Mouse (Mus musculus) urinary bladder, adult 18-20 months (tissue): ENCODE results near the gene Tnn.

Experiments
- DNase-seq, 2 experiments: peaks; one replicate each; pipeline ENCODE4 v3.0.0; 2022; ENCODE audit warnings: low spot score in 2 of 2, mixed read lengths in 2 of 2

The Tnn gene

DNA sequence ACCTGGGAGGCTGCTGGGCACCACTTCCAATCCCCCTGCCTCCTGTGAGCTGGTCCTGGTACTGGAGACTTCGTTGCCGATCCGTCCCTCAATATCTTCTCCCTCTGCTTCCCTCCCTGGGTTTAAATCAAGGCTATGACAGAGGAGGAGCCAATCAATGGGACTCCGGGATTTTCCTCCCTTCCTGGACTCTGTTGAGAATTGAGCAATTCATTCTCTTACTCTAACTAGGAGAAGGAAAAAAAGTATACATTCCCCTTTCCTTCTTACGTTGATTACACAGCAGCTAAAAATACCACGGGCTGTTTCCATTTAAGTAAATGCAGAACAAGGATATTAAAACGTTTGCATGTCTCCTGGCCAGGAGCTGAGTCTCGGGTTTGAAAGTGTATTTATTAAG lies at the start of gene Tnn:
Gene Tnn, minus strand, starts transcription at position 101 of the 400 bp plus-strand sequence.
- no peak for DNase-seq

DNA sequence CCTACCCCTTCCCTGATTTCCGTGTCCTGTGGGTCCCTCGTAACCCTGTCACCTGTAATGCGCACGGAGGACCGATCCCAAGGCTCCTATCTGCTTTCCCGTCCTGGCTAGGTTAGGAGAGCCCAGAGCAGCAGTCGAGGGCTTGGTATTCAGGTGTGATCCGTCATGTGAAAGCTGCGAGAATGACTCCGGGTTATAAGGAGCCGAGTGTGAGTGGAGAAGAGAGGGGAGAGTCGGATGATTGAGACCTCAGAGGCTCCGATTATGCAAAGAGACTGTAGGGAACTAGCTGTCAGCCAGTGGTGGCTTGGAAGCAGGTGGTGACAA lies 41.9 kb upstream of the Tnn start:
- DNase-seq: no peak

DNA sequence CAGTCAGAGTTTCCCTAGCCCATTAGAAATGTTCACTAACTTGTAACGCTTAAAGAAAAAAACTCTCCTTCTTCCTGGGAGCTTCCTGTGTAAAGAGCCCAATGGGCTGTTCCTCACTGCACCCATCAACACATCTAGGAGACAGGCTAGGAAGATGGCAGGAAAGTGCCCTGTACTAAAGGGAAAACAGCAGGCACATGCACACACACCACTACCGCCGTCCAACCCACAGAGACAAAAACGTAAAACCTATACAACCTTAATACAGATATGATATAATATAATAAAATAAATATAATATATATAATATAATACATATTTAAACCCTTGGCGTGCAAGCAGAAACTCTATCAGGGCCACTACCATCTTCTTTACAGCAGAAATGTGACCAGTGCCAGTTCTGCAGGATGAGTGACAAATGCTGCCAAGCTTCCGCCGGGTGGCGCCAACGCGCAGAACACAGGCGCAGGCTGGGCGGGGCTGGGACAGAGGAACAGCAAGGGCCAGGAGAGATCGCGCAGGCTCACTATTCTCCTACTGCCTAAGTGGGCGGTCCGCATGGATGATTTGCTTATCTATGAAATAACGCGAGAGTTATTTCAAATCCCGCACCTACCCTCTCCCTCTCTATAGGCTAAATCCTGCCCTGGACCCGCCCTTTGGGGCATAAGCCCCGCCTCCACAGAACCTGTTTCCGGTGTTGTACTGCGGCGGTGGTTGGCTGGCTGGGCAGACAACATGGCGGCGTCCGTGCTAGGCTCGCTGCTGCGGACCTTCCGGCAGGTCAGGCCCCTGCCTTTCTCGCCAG lies 41.4 kb upstream of the Tnn start, which contains the start of gene Mrps14:
Gene Mrps14, plus strand, starts transcription at position 687 of the 808 bp plus-strand sequence.
- peak; percentile 98 for DNase-seq

DNA sequence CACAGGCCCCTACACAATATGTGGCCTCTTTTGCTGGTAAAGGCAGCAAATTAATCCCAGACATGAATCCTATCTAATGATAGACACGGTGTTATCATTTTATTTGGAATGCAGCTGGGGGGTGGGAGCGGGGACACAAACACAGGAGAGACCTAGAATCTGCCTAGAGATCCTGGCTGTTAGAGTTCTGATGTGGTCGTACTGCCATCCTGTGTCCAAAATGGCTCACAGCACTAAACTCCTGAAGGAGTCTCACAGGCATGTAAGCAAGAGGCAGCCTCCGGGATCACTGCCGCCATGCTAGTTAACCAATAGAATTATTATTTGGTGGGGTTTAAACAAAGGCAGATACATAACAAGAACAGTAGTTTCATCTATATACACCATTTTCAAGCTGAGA lies 31.1 kb upstream of the Tnn start:
- peak in 1 of 2 experiments; percentile 5 for DNase-seq

DNA sequence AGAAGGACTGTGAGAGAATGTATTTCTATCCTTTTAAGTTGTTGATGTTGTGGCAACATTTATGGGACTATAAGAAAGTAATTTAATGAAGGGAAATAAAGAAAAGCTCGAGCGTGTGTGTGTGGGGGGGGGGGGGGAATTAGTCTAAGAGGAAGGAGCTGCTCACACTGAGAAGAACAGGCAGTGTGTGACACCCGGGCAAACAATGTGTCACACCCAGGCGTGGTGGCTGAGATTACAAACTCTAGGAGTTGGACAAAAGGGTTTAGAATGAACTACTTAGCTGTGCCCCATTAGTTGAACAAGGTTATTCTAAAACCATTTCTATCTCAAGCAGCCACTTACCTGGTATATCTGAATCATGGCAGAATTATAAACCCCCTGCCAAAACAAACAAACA lies 27.8 kb upstream of the Tnn start:
- no peak for DNase-seq

DNA sequence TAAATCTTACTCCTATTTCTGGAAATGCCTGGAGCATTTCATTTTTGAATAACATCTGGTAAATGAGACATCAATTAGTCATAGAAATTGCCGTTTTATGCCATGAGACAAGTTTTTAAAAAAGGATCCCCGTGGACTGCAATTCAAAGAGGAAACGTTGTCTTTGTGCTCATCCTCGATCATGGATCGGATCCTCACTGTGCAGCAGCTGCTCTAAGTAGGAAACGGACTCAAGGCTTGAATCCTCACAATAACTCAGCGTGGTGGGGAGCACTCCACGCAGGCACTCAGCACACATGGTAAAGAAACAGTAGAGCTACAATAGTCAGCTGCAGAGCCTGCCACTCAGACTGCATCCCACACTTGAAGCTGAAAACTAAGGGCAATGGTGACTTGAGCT lies 23.5 kb upstream of the Tnn start:
- no peak for DNase-seq

DNA sequence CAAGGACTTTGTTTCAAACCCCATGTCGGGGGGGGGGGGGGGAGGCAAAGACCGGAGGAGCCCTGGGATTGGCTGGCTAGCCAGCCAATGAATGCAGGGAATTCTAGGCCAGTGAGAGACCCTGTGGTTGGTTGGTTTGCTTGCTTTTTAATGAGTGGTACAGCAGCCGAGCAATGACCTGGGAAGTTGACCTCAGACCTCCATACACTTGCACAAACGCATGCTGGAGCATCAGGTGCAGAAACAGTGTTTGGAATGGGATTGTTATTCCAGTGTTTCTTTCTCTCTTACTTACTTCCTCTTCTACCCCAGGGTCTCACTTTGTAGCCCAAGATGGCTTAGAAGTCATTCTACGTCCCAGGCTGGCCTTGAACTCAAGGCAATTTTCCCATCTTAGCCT lies 13.2 kb upstream of the Tnn start:
- DNase-seq: no peak

DNA sequence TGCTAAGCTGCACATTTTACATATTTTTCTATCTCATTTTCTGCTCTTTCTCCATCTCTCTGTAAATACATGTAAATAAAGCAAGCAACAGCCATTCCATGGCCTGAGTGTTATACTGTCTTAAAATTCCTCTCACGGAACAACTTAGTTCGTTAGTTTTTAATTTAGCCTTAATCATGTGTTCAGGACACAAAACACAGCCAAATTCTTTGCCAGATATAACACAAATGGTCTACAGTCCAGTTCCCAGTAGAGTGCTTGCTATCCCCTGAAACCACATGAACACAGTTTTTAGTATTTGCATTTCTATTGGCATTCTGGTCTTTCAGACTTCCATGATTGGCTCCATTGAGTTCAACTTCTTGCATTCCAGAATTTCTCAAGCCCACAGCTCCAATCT lies 4.8 kb upstream of the Tnn start:
- no peak for DNase-seq

GRCm38 (mm10) chr1:160150726-160151125 lies 2.7 kb downstream of the Tnn start:
- no peak for DNase-seq

GRCm38 (mm10) chr1:160149291-160149906 lies 4.0 kb downstream of the Tnn start:
- no peak for DNase-seq

GRCm38 (mm10) chr1:160147274-160147673 lies 6.1 kb downstream of the Tnn start:
- no peak for DNase-seq

DNA sequence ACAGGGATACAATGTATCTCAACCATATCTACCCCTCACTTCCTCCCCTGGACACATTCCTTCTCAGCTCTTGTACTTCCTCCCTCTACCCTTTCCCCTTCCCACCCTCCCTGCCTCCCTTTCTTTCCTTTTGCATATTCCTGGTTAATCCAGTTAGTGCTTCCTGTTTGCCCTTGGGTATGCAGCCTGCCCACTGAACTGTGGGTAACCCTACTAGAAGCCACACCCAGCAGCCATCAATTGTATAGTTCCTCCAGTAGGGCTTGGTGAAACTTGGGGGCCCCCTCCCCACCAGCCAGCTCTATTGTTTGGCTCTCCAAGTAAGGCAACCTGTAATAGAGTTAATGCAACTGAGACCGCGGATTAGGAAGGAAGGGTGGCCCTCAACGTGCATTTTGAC lies 7.8 kb downstream of the Tnn start:
- DNase-seq: no peak

DNA sequence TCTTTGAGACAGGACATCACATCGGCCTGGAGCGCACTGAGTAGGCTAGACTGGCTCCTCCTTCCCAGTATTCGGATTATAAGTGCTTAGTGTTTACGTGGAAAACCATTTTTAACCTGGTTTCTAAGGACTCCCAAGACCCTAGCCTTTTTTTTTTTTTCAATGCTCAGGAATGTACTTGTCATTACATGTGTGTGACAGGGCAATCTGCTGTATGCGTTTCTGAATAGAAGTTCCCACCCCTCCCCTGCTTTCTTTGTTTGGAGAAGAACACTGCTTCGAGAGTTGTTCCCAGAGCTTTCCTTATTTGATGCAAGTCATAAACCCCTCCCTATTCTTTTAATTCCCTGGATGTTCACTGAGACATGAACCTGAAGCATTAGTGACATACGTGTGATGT lies 9.0 kb downstream of the Tnn start:
- no peak for DNase-seq

DNA sequence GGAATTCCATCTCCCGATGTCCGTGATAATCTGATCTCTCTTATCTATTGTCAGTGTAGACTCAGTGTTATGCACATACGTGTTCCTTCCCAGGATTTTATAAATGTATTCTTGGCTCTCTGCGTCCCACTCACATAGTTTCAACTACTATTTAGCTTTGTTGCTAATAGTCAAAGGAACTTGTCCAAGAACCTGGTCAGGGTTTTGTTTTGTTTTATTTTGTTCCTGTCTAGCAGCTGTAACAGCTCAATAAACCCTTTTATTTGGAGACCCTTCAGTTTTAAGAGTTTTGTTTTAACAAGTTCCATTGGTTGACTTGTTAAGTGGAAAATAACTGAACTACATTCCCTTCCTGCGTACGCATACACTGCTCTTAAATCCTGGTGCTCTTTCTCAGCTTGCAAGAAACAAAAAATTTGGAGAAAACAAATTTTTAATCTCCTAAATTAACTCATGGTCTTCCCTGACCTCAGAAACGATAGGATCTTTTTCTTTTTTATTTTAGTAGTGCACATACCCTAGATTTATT lies 17.0 kb downstream of the Tnn start:
- no peak for DNase-seq

DNA sequence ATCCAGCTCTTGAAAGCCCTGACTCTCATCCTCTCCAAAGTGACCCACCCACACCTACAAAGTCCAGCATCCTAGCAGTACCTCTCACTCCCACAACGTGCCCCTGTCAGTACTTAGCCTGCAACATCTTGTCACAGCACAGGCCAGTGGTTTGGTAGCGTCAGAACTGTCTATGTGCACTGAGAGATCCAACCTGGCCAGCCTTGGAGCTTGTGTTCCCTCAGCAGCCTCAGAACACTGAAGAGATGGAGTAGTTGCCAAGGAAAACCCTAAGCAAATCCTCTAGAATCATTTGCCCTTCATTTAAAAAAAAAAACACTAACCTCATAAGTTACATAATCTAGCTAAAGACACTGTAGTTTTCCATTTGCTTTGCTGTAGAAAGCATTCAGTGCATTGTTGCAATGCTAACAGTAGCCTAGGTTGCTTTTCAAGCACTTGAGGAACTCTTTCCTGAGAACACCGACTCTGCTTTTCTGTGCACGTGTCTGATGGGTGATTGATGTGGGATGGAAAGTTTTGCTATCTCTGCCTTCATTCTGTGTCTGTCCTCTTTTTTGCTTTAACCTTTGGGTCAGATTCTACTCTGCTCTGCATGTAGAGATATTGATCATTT lies 19.8 kb downstream of the Tnn start:
- DNase-seq: no peak

DNA sequence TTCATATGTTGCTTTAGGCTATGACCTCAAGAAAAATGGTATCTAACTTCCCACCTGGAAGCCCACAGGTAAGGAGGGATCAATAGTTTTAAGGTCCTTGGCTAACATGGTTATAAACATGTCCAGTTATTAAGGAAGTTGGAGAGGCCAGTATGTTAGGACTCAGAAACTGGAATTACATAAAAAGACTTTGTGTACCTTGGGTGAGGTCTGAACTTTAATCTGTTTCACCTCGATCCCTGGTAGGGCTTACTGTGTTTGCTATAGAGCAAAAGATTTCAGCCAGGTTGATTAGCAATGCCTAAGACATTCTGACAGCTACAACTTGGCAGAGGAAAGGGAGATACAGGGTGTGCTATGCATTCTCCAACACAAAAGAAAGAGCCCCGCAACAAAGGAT lies 29.4 kb downstream of the Tnn start:
- no peak for DNase-seq

- no peak for DNase-seq
Observed at GRCm38 (mm10) chr1:160108604-160109003, 44.8 kb downstream of the Tnn start.

GRCm38 (mm10) chr1:160105426-160105825 lies 48.0 kb downstream of the Tnn start:
- DNase-seq: no peak

GRCm38 (mm10) chr1:160100996-160101395 lies 52.4 kb downstream of the Tnn start:
- no peak for DNase-seq

DNA sequence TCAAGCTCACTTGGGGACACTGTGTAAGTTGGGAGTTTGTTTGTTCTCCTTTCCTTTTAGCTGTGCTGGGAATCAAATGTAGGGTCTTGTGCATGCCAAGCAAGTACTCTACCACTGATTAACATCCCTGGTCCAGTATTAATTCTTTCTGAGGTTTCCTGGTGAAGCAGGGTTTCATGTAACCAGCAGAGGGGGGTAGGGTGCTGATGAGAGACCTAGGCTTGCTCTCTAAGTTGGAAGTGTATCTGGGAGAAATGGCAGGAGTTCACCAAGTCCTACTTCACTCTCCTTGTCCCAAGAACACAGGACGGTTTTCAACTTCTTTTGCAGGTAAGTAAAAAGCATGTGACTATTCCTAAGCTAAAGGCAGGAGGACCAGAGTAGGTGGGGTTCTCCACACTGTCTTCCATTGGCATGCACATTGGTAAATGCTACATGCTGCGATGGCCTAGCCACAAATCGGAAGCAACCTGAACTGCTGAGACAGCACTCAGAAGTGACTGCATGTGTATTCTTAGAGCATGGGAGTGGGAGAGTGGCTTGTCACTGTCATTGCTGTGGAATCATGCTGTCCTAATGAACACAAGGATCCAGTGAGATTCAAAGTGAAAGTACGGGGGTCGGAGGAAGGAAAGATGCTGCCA lies 53.6 kb downstream of the Tnn start:
- no peak for DNase-seq

DNA sequence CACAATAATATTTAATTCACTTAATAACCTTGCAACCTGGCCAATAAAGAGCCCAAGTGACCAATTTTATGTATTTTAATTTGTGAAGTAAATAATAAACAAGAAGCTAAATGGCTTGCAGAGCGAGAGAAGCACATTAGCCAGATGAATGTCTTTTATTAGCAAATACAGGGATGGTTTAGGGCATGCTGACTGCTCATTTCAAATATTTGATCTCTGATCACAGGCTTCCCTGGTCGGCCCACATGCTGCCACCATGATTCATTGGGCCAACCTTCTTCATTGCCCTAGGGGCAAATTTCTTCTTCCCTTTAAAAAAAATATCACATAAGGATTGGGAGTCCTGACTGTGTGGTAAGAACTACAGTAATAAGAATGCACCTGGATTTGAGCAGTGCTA lies 66.7 kb downstream of the Tnn start:
- no peak for DNase-seq

DNA sequence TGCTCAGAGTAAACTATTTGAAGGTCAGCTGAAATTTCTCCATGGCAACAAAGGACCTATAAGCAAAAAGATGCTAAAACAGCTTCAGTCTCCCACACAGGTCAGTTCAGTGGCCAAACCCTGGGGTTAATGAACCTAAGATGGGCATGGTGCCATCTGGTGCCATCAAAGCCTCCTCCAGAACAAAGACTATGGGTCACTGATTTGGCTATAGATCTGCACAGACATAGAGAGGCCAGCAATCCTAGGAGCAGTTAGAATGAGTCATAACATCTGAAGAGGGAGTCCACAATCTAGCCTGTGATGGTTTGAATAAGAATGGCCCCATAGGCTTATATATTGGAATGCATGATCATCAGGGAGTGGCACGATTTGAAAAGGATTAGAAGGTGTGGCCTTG lies 69.1 kb downstream of the Tnn start:
- no peak for DNase-seq
